Mouse (Mus musculus): ENCODE results near the gene Sfxn5.

Sfxn5 gene

GRCm38 (mm10) chr6:85332351-85332999, 747 bp downstream of the Sfxn5 start:
- DNase-seq = no peak

GRCm38 (mm10) chr6:85331736-85332135, 1.5 kb downstream of the Sfxn5 start:
- no peak for DNase-seq

GRCm38 (mm10) chr6:85331221-85331735, 1.9 kb downstream of the Sfxn5 start:
- DNase-seq = no peak

GRCm38 (mm10) chr6:85329666-85330185, 3.5 kb downstream of the Sfxn5 start:
- DNase-seq = no peak

GRCm38 (mm10) chr6:85326564-85326963, 6.7 kb downstream of the Sfxn5 start:
- no peak for DNase-seq

GRCm38 (mm10) chr6:85325109-85325508, 8.1 kb downstream of the Sfxn5 start:
- no peak for DNase-seq

GRCm38 (mm10) chr6:85320445-85320866, 12.8 kb downstream of the Sfxn5 start:
- DNase-seq = peak; percentile 67

GRCm38 (mm10) chr6:85316211-85316610, 17.0 kb downstream of the Sfxn5 start:
- no peak for DNase-seq

- DNase-seq = no peak
Observed at GRCm38 (mm10) chr6:85314064-85314798, 19.0 kb downstream of the Sfxn5 start.

GRCm38 (mm10) chr6:85307894-85308293, 25.3 kb downstream of the Sfxn5 start:
- no peak for DNase-seq

- no peak for DNase-seq
Observed at GRCm38 (mm10) chr6:85306375-85306774, 26.8 kb downstream of the Sfxn5 start.

- no peak for DNase-seq
Observed at GRCm38 (mm10) chr6:85305826-85306225, 27.4 kb downstream of the Sfxn5 start.

GRCm38 (mm10) chr6:85304966-85305365, 28.3 kb downstream of the Sfxn5 start:
- no peak for DNase-seq

GRCm38 (mm10) chr6:85302326-85303055, 30.7 kb downstream of the Sfxn5 start:
- DNase-seq = peak; percentile 57

GRCm38 (mm10) chr6:85295384-85296167, 37.6 kb downstream of the Sfxn5 start:
- DNase-seq = no peak

- DNase-seq = no peak
Observed at GRCm38 (mm10) chr6:85294004-85294379, 39.2 kb downstream of the Sfxn5 start.

- no peak for DNase-seq
Observed at GRCm38 (mm10) chr6:85293255-85294003, 39.8 kb downstream of the Sfxn5 start.

GRCm38 (mm10) chr6:85290869-85291824, 42.1 kb downstream of the Sfxn5 start:
- DNase-seq = no peak

- DNase-seq = no peak
Observed at GRCm38 (mm10) chr6:85288193-85288857, 44.9 kb downstream of the Sfxn5 start.
